Mouse (Mus musculus) embryonic stem cell, embryonic (primary cell): Measurements from ENCODE around the gene Ttyh3.

Source experiments
- CTCF ChIA-PET, 4 experiments: fragments of 300-600 bp in 2 of 4; fragments of 350-600 bp in 2 of 4; sonication (Branson Sonifier 250); formaldehyde crosslinking; loops; one replicate each; lab custom pipeline; 2022; ENCODE audit warnings: inconsistent platforms in 2 of 4; lab: Charles Lee
- POLR2A ChIA-PET, 4 experiments: fragments of 300-600 bp in 2 of 4; fragments of 350-600 bp in 2 of 4; sonication (Branson Sonifier 250); formaldehyde crosslinking; loops; one replicate each; lab custom pipeline; 2022; ENCODE audit warnings: antibody characterized with exemption in 4 of 4, inconsistent platforms in 1 of 4; lab: Charles Lee

Gene Ttyh3

GRCm38 (mm10) chr5:140622978-140623670 is 25.7 kb downstream of the Ttyh3 start:
- POLR2A ChIA-PET: no interaction called here
- CTCF ChIA-PET: interaction anchor here in 1 of 4 experiments (1.7 kb wide), 1 partner anchor 83 kb away, joined by 5 read pairs; no protein-coding TSS in a partner anchor

- ChIA-PET CTCF (interaction anchor here (0.6 to 3.4 kb wide), 9 partner anchors 43 to 236 kb away, joined by 3 to 22 read pairs (median 4); no protein-coding TSS in a partner anchor), POLR2A (interaction anchor here in 2 of 4 experiments (0.7 to 1.4 kb wide), 3 partner anchors 10 to 92 kb away, joined by 3 to 5 read pairs (median 3); no protein-coding TSS in a partner anchor)
These were observed 27.3 kb downstream of the Ttyh3 start for GRCm38 (mm10) chr5:140621517-140621916.

- POLR2A ChIA-PET: interaction anchor here (0.6 to 1.4 kb wide), 6 partner anchors 9 to 916 kb away, joined by 3 to 5 read pairs (median 3); partner anchors contain the start of gene Ttyh3 (in 1 of the 4)
These were observed 27.7 kb downstream of the Ttyh3 start for GRCm38 (mm10) chr5:140621092-140621491.

GRCm38 (mm10) chr5:140619895-140620736 is 28.7 kb downstream of the Ttyh3 start:
- ChIA-PET POLR2A (interaction anchor here (0.6 to 1.7 kb wide), 8 partner anchors 8 to 915 kb away, joined by 3 to 6 read pairs (median 3); partner anchors contain the start of gene Ttyh3 (in 1 of the 4)), CTCF (interaction anchor here (0.5 to 3.6 kb wide), 32 partner anchors 13 to 1498 kb away, joined by 3 to 22 read pairs (median 4); partner anchors contain the start of genes Lfng (in 1 of the 4) and Ttyh3 (in 1 of the 4))

More at GRCm38 (mm10) chr5:140621092-140621491, 27.7 kb downstream of the Ttyh3 start:
- CTCF ChIA-PET: interaction anchor here in 3 of 4 experiments (0.5 to 3.4 kb wide), 11 partner anchors 12 to 1499 kb away, joined by 3 to 22 read pairs (median 6); no protein-coding TSS in a partner anchor

- ChIA-PET CTCF (interaction anchor here (0.5 to 4.5 kb wide), 32 partner anchors 10 to 978 kb away, joined by 3 to 22 read pairs (median 4); partner anchors contain the start of genes Lfng (in 1 of the 4) and Ttyh3 (in 1 of the 4)), POLR2A (interaction anchor here in 2 of 4 experiments (1.0 to 1.7 kb wide), 3 partner anchors 36 to 79 kb away, joined by 3 to 6 read pairs (median 4); no protein-coding TSS in a partner anchor)
These were observed 29.6 kb downstream of the Ttyh3 start for GRCm38 (mm10) chr5:140619151-140619771.

- CTCF ChIA-PET: interaction anchor here in 3 of 4 experiments (0.6 to 4.5 kb wide), 6 partner anchors 10 to 78 kb away, joined by 3 to 20 read pairs (median 5); partner anchors contain the start of gene Lfng (in 1 of the 3)
- POLR2A ChIA-PET: interaction anchor here in 3 of 4 experiments (1.0 to 2.5 kb wide), 4 partner anchors 11 to 121 kb away, joined by 3 to 8 read pairs (median 3); partner anchors contain the start of gene Lfng (in 1 of the 3)
These were observed 31.1 kb downstream of the Ttyh3 start for GRCm38 (mm10) chr5:140617714-140618113.

- POLR2A ChIA-PET: interaction anchor here in 1 of 4 experiments (2.1 to 2.5 kb wide), 2 partner anchors 10 to 49 kb away, joined by 5 to 8 read pairs; partner anchors contain the start of gene Lfng
- CTCF ChIA-PET: interaction anchor here in 2 of 4 experiments (0.6 to 4.5 kb wide), 5 partner anchors 25 to 134 kb away, joined by 3 to 18 read pairs (median 4); no protein-coding TSS in a partner anchor
These were observed 32.1 kb downstream of the Ttyh3 start for GRCm38 (mm10) chr5:140616691-140617090.

GRCm38 (mm10) chr5:140616110-140616503 is 32.7 kb downstream of the Ttyh3 start:
- ChIA-PET POLR2A (interaction anchor here in 1 of 4 experiments (2.1 to 2.5 kb wide), 2 partner anchors 9 to 49 kb away, joined by 5 to 8 read pairs; partner anchors contain the start of gene Lfng), CTCF (interaction anchor here in 2 of 4 experiments (0.6 to 4.5 kb wide), 7 partner anchors 46 to 134 kb away, joined by 3 to 18 read pairs (median 8); no protein-coding TSS in a partner anchor)

- POLR2A ChIA-PET: interaction anchor here in 2 of 4 experiments (0.6 to 2.5 kb wide), 4 partner anchors 8 to 73 kb away, joined by 3 to 8 read pairs (median 4); partner anchors contain the start of gene Lfng (in 1 of the 2)
- CTCF ChIA-PET: interaction anchor here in 3 of 4 experiments (0.5 to 4.5 kb wide), 7 partner anchors 26 to 285 kb away, joined by 3 to 18 read pairs (median 8); no protein-coding TSS in a partner anchor
These were observed 33.3 kb downstream of the Ttyh3 start for GRCm38 (mm10) chr5:140615321-140616109.

- CTCF ChIA-PET: interaction anchor here in 3 of 4 experiments (0.5 to 4.5 kb wide), 4 partner anchors 26 to 124 kb away, joined by 3 to 18 read pairs (median 10); no protein-coding TSS in a partner anchor
- POLR2A ChIA-PET: interaction anchor here in 2 of 4 experiments (0.7 to 2.1 kb wide), 4 partner anchors 8 to 769 kb away, joined by 3 to 5 read pairs (median 4); partner anchors contain the start of gene Lfng (in 1 of the 2)
These were observed 34.0 kb downstream of the Ttyh3 start for GRCm38 (mm10) chr5:140614837-140615236.

- ChIA-PET CTCF (interaction anchor here in 1 of 4 experiments (0.5 kb wide), 1 partner anchor 1489 kb away, joined by 10 read pairs; no protein-coding TSS in a partner anchor), POLR2A (interaction anchor here in 2 of 4 experiments (0.9 to 1.7 kb wide), 2 partner anchors 47 to 105 kb away, joined by 3 to 6 read pairs; no protein-coding TSS in a partner anchor)
These were observed 34.7 kb downstream of the Ttyh3 start for GRCm38 (mm10) chr5:140614141-140614540.

GRCm38 (mm10) chr5:140612191-140612590 is 36.6 kb downstream of the Ttyh3 start:
- ChIA-PET POLR2A (interaction anchor here (0.6 to 2.0 kb wide), 20 partner anchors 9 to 330 kb away, joined by 3 to 21 read pairs (median 4); partner anchors contain the start of genes Brat1 (in 1 of the 4), Eif3b (in 1 of the 4) and Iqce (in 1 of the 4)), CTCF (interaction anchor here in 3 of 4 experiments (0.6 to 3.1 kb wide), 12 partner anchors 19 to 1329 kb away, joined by 3 to 16 read pairs (median 4); no protein-coding TSS in a partner anchor)

- POLR2A ChIA-PET: interaction anchor here (0.6 to 2.0 kb wide), 40 partner anchors 9 to 1365 kb away, joined by 3 to 21 read pairs (median 3); partner anchors contain the start of genes Brat1 (in 2 of the 4), Eif3b (in 2 of the 4), Chst12 (in 1 of the 4) and Grifin (in 1 of the 4)
- CTCF ChIA-PET: interaction anchor here (0.5 to 3.1 kb wide), 19 partner anchors 15 to 1330 kb away, joined by 3 to 16 read pairs (median 4); no protein-coding TSS in a partner anchor
These were observed 37.1 kb downstream of the Ttyh3 start for GRCm38 (mm10) chr5:140611611-140612185.

GRCm38 (mm10) chr5:140611021-140611583 is 37.7 kb downstream of the Ttyh3 start:
- ChIA-PET POLR2A (interaction anchor here in 3 of 4 experiments (0.6 to 2.0 kb wide), 39 partner anchors 10 to 1364 kb away, joined by 3 to 21 read pairs (median 3); partner anchors contain the start of genes Brat1 (in 2 of the 3), Eif3b (in 2 of the 3), Chst12 (in 1 of the 3) and Grifin (in 1 of the 3)), CTCF (interaction anchor here (0.5 to 3.1 kb wide), 16 partner anchors 14 to 1891 kb away, joined by 3 to 16 read pairs (median 4); no protein-coding TSS in a partner anchor)
